Mouse (Mus musculus): ENCODE data around the gene Lrmda. TPM values are rescaled to one million over a fixed set of nuclear protein-coding genes. Genes with fewer than 3 reads are reported as not detected.

The Lrmda gene
- polyA plus RNA-seq, 1 experiment from 2014 or later, result 0.22 TPM

GRCm38 (mm10) chr14:22051941-22052664 is 32.6 kb downstream of the Lrmda start:
- H3K27ac ChIP-seq, result no peak overlapping the region
- no peaks in the 10 kb centered on the region for H3K9me3 ChIP-seq
- no peak overlapping the region for H3K4me3 ChIP-seq (replicated peaks)
- WGBS, result 81% methylated on average over 14 of the region's 14 CpGs
- no peak overlapping the region for H3K4me2 ChIP-seq
- no peak for ATAC-seq (ENCODE audit: low FRiP score)
- H3K36me3 ChIP-seq (replicated peaks), result no peaks in the 10 kb centered on the region
- H3K9ac ChIP-seq, result no peak overlapping the region
- H3K4me1 ChIP-seq, result no peaks in the 10 kb centered on the region
- H3K27me3 ChIP-seq, result peaks cover 33% of the 10 kb centered on the region

GRCm38 (mm10) chr14:22055630-22056029 is 36.1 kb downstream of the Lrmda start:
- Histone ChIP-seq H3K4me1 (peaks cover 7% of the 10 kb centered on the region), H3K36me3 (replicated peaks) (no peaks in the 10 kb centered on the region), H3K9me3 (no peaks in the 10 kb centered on the region), H3K27ac (no peak overlapping the region), H3K4me3 (replicated peaks) (no peak overlapping the region), H3K4me2 (no peak overlapping the region), H3K9ac (no peak overlapping the region), H3K27me3 (peaks cover 21% of the 10 kb centered on the region)
- no peak for ATAC-seq (ENCODE audit: low FRiP score)
- WGBS, result 72% methylated on average over 8 of the region's 8 CpGs

- H3K9ac ChIP-seq, result no peak overlapping the region
- no peaks in the 10 kb centered on the region for H3K9me3 ChIP-seq
- H3K4me3 ChIP-seq (replicated peaks), result no peak overlapping the region
- H3K4me2 ChIP-seq, result no peak overlapping the region
- peaks cover 13% of the 10 kb centered on the region for H3K4me1 ChIP-seq
- H3K27me3 ChIP-seq, result peaks cover 24% of the 10 kb centered on the region
- no peak for ATAC-seq (ENCODE audit: low FRiP score)
- H3K27ac ChIP-seq, result no peak overlapping the region
- no peaks in the 10 kb centered on the region for H3K36me3 ChIP-seq (replicated peaks)
- 90% methylated on average over 4 of the region's 4 CpGs for WGBS
Measured at GRCm38 (mm10) chr14:22056246-22056645, 36.7 kb downstream of the Lrmda start.

- no peaks in the 10 kb centered on the region for H3K36me3 ChIP-seq (replicated peaks)
- 69% methylated on average over 1 of the region's 1 CpGs for WGBS
- ATAC-seq (ENCODE audit: low FRiP score), result no peak
Measured at GRCm38 (mm10) chr14:22058729-22059128, 39.2 kb downstream of the Lrmda start.

GRCm38 (mm10) chr14:22059348-22059861 is 39.9 kb downstream of the Lrmda start:
- WGBS, result 88% methylated on average over 6 of the region's 6 CpGs

More at GRCm38 (mm10) chr14:22058729-22059128, 39.2 kb downstream of the Lrmda start:
- Histone ChIP-seq H3K4me2 (no peak overlapping the region), H3K4me3 (replicated peaks) (no peak overlapping the region), H3K4me1 (peaks cover 13% of the 10 kb centered on the region), H3K27me3 (peaks cover 26% of the 10 kb centered on the region), H3K9ac (no peak overlapping the region), H3K27ac (no peak overlapping the region), H3K9me3 (no peaks in the 10 kb centered on the region)

GRCm38 (mm10) chr14:22060787-22061186 is 41.3 kb downstream of the Lrmda start:
- H3K4me1 ChIP-seq, result peaks cover 13% of the 10 kb centered on the region
- 39% methylated on average over 7 of the region's 7 CpGs for WGBS
- peaks cover 17% of the 10 kb centered on the region; the same call in 1 of the 2 replicates for H3K27me3 ChIP-seq
- H3K4me3 ChIP-seq (replicated peaks), result no peak overlapping the region
- H3K4me2 ChIP-seq, result no peak overlapping the region
- H3K9ac ChIP-seq, result no peak overlapping the region
- no peaks in the 10 kb centered on the region for H3K9me3 ChIP-seq
- no peak; the same call in 1 of the 2 replicates for ATAC-seq (ENCODE audit: low FRiP score)
- no peaks in the 10 kb centered on the region for H3K36me3 ChIP-seq (replicated peaks)
- no peak overlapping the region for H3K27ac ChIP-seq

More at GRCm38 (mm10) chr14:22059348-22059861, 39.9 kb downstream of the Lrmda start:
- H3K36me3 ChIP-seq (replicated peaks), result no peaks in the 10 kb centered on the region
- no peak for ATAC-seq (ENCODE audit: low FRiP score)
- no peak overlapping the region for H3K27ac ChIP-seq
- no peak overlapping the region for H3K4me3 ChIP-seq (replicated peaks)
- peaks cover 20% of the 10 kb centered on the region for H3K27me3 ChIP-seq
- H3K4me2 ChIP-seq, result no peak overlapping the region
- peaks cover 13% of the 10 kb centered on the region for H3K4me1 ChIP-seq
- H3K9ac ChIP-seq, result no peak overlapping the region
- no peaks in the 10 kb centered on the region for H3K9me3 ChIP-seq

- Histone ChIP-seq H3K4me1 (peaks cover 13% of the 10 kb centered on the region), H3K27me3 (0 out of 2 replicates have a peak, but pooled peaks cover 11% of the 10 kb centered on the region), H3K4me2 (no peak overlapping the region), H3K9me3 (no peaks in the 10 kb centered on the region), H3K27ac (no peak overlapping the region), H3K9ac (no peak overlapping the region), H3K4me3 (replicated peaks) (no peak overlapping the region), H3K36me3 (replicated peaks) (no peaks in the 10 kb centered on the region)
- no peak for ATAC-seq (ENCODE audit: low FRiP score)
- 89% methylated on average over 9 of the region's 9 CpGs for WGBS
Measured at GRCm38 (mm10) chr14:22062117-22062855, 42.8 kb downstream of the Lrmda start.

GRCm38 (mm10) chr14:22069169-22069568 is 49.7 kb downstream of the Lrmda start:
- peaks cover 53% of the 10 kb centered on the region for H3K27me3 ChIP-seq
- H3K36me3 ChIP-seq (replicated peaks), result no peaks in the 10 kb centered on the region

GRCm38 (mm10) chr14:22073385-22073784 is 53.9 kb downstream of the Lrmda start:
- no peaks in the 10 kb centered on the region for H3K36me3 ChIP-seq (replicated peaks)
- no peaks in the 10 kb centered on the region for H3K9me3 ChIP-seq
- H3K4me1 ChIP-seq, result peaks cover 20% of the 10 kb centered on the region
- no peak overlapping the region for H3K9ac ChIP-seq
- H3K27me3 ChIP-seq, result peaks cover 61% of the 10 kb centered on the region
- H3K4me3 ChIP-seq (replicated peaks), result no peak overlapping the region
- no peak for ATAC-seq (ENCODE audit: low FRiP score)
- no peak overlapping the region for H3K4me2 ChIP-seq
- WGBS, result 86% methylated on average over 5 of the region's 5 CpGs
- H3K27ac ChIP-seq, result no peak overlapping the region

More at GRCm38 (mm10) chr14:22069169-22069568, 49.7 kb downstream of the Lrmda start:
- Histone ChIP-seq H3K9ac (no peak overlapping the region), H3K4me3 (replicated peaks) (no peak overlapping the region), H3K4me1 (peaks cover 4% of the 10 kb centered on the region), H3K9me3 (no peaks in the 10 kb centered on the region), H3K4me2 (no peak overlapping the region), H3K27ac (no peak overlapping the region)
- ATAC-seq (ENCODE audit: low FRiP score), result no peak
- 67% methylated on average over 2 of the region's 2 CpGs for WGBS

- 15% methylated on average over 16 of the region's 16 CpGs for WGBS
- Histone ChIP-seq H3K9ac (no peak overlapping the region; the same call in 1 of the 2 replicates), H3K36me3 (replicated peaks) (no peaks in the 10 kb centered on the region), H3K4me1 (peaks cover 20% of the 10 kb centered on the region), H3K4me2 (peak overlapping the region; percentile 37), H3K27ac (no peak overlapping the region), H3K4me3 (replicated peaks) (no peak overlapping the region), H3K9me3 (no peaks in the 10 kb centered on the region), H3K27me3 (peaks cover 60% of the 10 kb centered on the region)
- ATAC-seq (ENCODE audit: low FRiP score), result peak; percentile 65
Measured at GRCm38 (mm10) chr14:22074229-22074628, 54.7 kb downstream of the Lrmda start.

GRCm38 (mm10) chr14:22083931-22084330 is 64.4 kb downstream of the Lrmda start:
- no peak overlapping the region for H3K4me2 ChIP-seq
- H3K9me3 ChIP-seq, result peaks cover 7% of the 10 kb centered on the region; the same call in 1 of the 2 replicates
- no peak overlapping the region for H3K4me3 ChIP-seq (replicated peaks)
- H3K27ac ChIP-seq, result 0 out of 2 replicates have a peak overlapping the region, but pooled peaks have one; percentile 13
- WGBS, result 14% methylated on average over 3 of the region's 3 CpGs
- ATAC-seq (ENCODE audit: low FRiP score), result no peak
- peaks cover 19% of the 10 kb centered on the region; the same call in 1 of the 2 replicates for H3K27me3 ChIP-seq
- H3K36me3 ChIP-seq (replicated peaks), result no peaks in the 10 kb centered on the region
- H3K4me1 ChIP-seq, result no peaks in the 10 kb centered on the region
- H3K9ac ChIP-seq, result no peak overlapping the region

GRCm38 (mm10) chr14:22085411-22085810 is 65.9 kb downstream of the Lrmda start:
- WGBS, result 93% methylated on average over 3 of the region's 3 CpGs
- Histone ChIP-seq H3K4me2 (no peak overlapping the region), H3K4me3 (replicated peaks) (no peak overlapping the region), H3K27ac (no peak overlapping the region), H3K4me1 (peaks cover 6% of the 10 kb centered on the region; the same call in 1 of the 2 replicates), H3K9ac (no peak overlapping the region), H3K36me3 (replicated peaks) (no peaks in the 10 kb centered on the region), H3K27me3 (peaks cover 21% of the 10 kb centered on the region), H3K9me3 (peaks cover 7% of the 10 kb centered on the region; the same call in 1 of the 2 replicates)
- ATAC-seq (ENCODE audit: low FRiP score), result no peak
